Mouse (Mus musculus) intestine, postnatal 0 days (tissue): ENCODE data around the gene Tom1. TPM values are rescaled to one million over a fixed set of nuclear protein-coding genes. Genes with fewer than 3 reads are reported as not detected.

Experiments used
- ATAC-seq: fragments of 200-750 bp; cut with Nextera tagmentation; 2 replicates; pipeline ENCODE4 v1.8.0; 2017; ENCODE audit warnings: mild to moderate bottlenecking, moderate TSS enrichment, moderate library complexity
- H3K27ac ChIP-seq: fragments of 300-500 bp; sonication (generic); 2 replicates; pipeline ENCODE4 v1.5.1; 2014; ENCODE audit warnings: mild to moderate bottlenecking, low read depth, low read length, moderate library complexity
- H3K27me3 ChIP-seq: fragments of 300-500 bp; sonication (generic); replicated peaks from 2 replicates; pipeline ENCODE4 v1.6.1; 2014; ENCODE audit warnings: low read length, mixed read lengths; ENCODE audit not compliant: control insufficient read depth, insufficient read depth
- H3K36me3 ChIP-seq: fragments of 300-500 bp; sonication (generic); 2 replicates; pipeline ENCODE4 v1.6.1; 2014; ENCODE audit warnings: mild to moderate bottlenecking, moderate library complexity; ENCODE audit not compliant: control insufficient read depth, insufficient read depth
- H3K4me1 ChIP-seq: fragments of 300-500 bp; sonication (generic); replicated peaks from 2 replicates; pipeline ENCODE4 v1.6.1; 2014; ENCODE audit warnings: antibody characterized with exemption, low read length, mixed read lengths; ENCODE audit not compliant: control insufficient read depth, insufficient read depth
- H3K4me2 ChIP-seq: fragments of 300-500 bp; sonication (generic); replicated peaks from 2 replicates; pipeline ENCODE4 v1.6.1; 2014; ENCODE audit warnings: low read depth, mild to moderate bottlenecking, moderate library complexity
- H3K4me3 ChIP-seq: fragments of 300-500 bp; sonication (generic); 2 replicates; pipeline ENCODE4 v1.5.1; 2014; ENCODE audit warnings: low read depth, low read length
- H3K9ac ChIP-seq: fragments of 300-500 bp; sonication (generic); 2 replicates; pipeline ENCODE4 v1.6.1; 2014; ENCODE audit warnings: mild to moderate bottlenecking, low read depth, low read length
- H3K9me3 ChIP-seq: fragments of 300-500 bp; sonication (generic); 2 replicates; pipeline ENCODE4 v1.6.1; 2016; ENCODE audit warnings: mixed run types; ENCODE audit not compliant: control insufficient read depth
- CTCF ChIP-seq: sonication (generic); IDR thresholded peaks from 2 replicates; pipeline ENCODE4 v1.5.1; 2016; ENCODE audit warnings: low read depth, mild to moderate bottlenecking, control low read depth, antibody characterized with exemption, moderate library complexity
- WGBS: fragments of 180-500 bp; shearing (Covaris S2); extraction: QIAGEN DNeasy Blood & Tissue Kit; methylation state at CpG from one replicate; pipeline ENCODE4 v1.1.7; 2014; 5-methylcytosine and 5-hydroxymethylcytosine counted together
- polyA plus RNA-seq: library from polyadenylated mRNA; unstranded; fragments of >200 nt; fragmentation: Nextera tagmentation; extraction: Ambion mirVana; gene quantifications from 2 replicates; pipeline ENCODE4 v1.2.1, GENCODE M21; 2015

Tom1 gene
- polyA plus RNA-seq, 1 experiment from 2014 or later = 47.8 TPM

- Histone ChIP-seq H3K36me3 (peaks cover 28% of the 10 kb centered on the region; the same call in 1 of the 2 replicates), H3K9me3 (no peaks in the 10 kb centered on the region), H3K9ac (peak within 1 kb of the TSS; percentile 69), H3K4me2 (peak within 1 kb of the TSS; percentile 74), H3K4me1 (peaks cover 5% of the 10 kb centered on the region; the same call in 1 of the 2 replicates), H3K27ac (peak within 1 kb of the TSS; percentile 62; the same call in 1 of the 2 replicates), H3K27me3 (no peaks in the 10 kb centered on the region), H3K4me3 (peak within 1 kb of the TSS; percentile 78)
- peak; percentile 97 for ATAC-seq
- no peak for TF ChIP-seq CTCF
- WGBS = under 1% methylated on average over 59 of the region's 59 CpGs
These were observed 75.9 kb downstream of the Tom1 start, which contains the start of gene Mcm5 for GRCm38 (mm10) chr8:75109236-75109967. Gene Mcm5 (plus strand): TSS chr8:75109569.

- H3K9ac ChIP-seq = peak overlapping the region; percentile 69
- peaks cover 5% of the 10 kb centered on the region; the same call in 1 of the 2 replicates for H3K4me1 ChIP-seq
- H3K4me2 ChIP-seq = peak overlapping the region; percentile 74
- no peak for TF ChIP-seq CTCF
- no peaks in the 10 kb centered on the region for H3K9me3 ChIP-seq
- H3K27me3 ChIP-seq = no peaks in the 10 kb centered on the region
- peak overlapping the region; percentile 78 for H3K4me3 ChIP-seq
- no peak for ATAC-seq
- peaks cover 28% of the 10 kb centered on the region; the same call in 1 of the 2 replicates for H3K36me3 ChIP-seq
- H3K27ac ChIP-seq = no peak overlapping the region
- whole genome bisulfite sequencing = 6% methylated on average over 13 of the region's 13 CpGs
These were observed 76.6 kb downstream of the Tom1 start for GRCm38 (mm10) chr8:75110093-75110492.

- Histone ChIP-seq H3K27me3 (no peaks in the 10 kb centered on the region), H3K4me3 (no peak overlapping the region), H3K4me2 (no peak overlapping the region), H3K9ac (no peak overlapping the region), H3K4me1 (no peaks in the 10 kb centered on the region), H3K9me3 (no peaks in the 10 kb centered on the region), H3K27ac (no peak overlapping the region), H3K36me3 (peaks cover 69% of the 10 kb centered on the region)
- TF ChIP-seq CTCF = no peak
- ATAC-seq = no peak
- 89% methylated on average over 1 of the region's 1 CpGs for WGBS
These were observed 85.0 kb downstream of the Tom1 start for GRCm38 (mm10) chr8:75118505-75118904.

- Histone ChIP-seq H3K4me3 (no peak overlapping the region), H3K27ac (no peak overlapping the region), H3K4me2 (no peak overlapping the region), H3K9ac (no peak overlapping the region), H3K36me3 (peaks cover 67% of the 10 kb centered on the region), H3K4me1 (no peaks in the 10 kb centered on the region), H3K27me3 (no peaks in the 10 kb centered on the region), H3K9me3 (no peaks in the 10 kb centered on the region)
- TF ChIP-seq CTCF = no peak
- 97% methylated on average over 2 of the region's 2 CpGs for WGBS
- no peak for ATAC-seq
These were observed 85.8 kb downstream of the Tom1 start for GRCm38 (mm10) chr8:75119287-75119686.

Other genes starting within 250 kb of the Tom1 start
- 69.9 and 77.0 TPM in 2 replicates for gene Isx, start 160.5 kb upstream of the Tom1 start, polyA plus RNA-seq
- 10.7 and 11.6 TPM in 2 replicates for gene Hmgxb4, start 40.3 kb upstream of the Tom1 start, polyA plus RNA-seq
- gene Hmox1, start 59.9 kb downstream of the Tom1 start, polyA plus RNA-seq = 35.9 and 72.7 TPM in 2 replicates
- 21.3 and 23.9 TPM in 2 replicates for gene Mcm5, start 75.9 kb downstream of the Tom1 start, polyA plus RNA-seq
- 0.85 and 1.3 TPM in 2 replicates for gene Rasd2, start 180.2 kb downstream of the Tom1 start, polyA plus RNA-seq